Mouse (Mus musculus) central nervous system, embryonic 11.5 days (tissue): ENCODE data around the gene Hormad1. TPM values are rescaled to one million over a fixed set of nuclear protein-coding genes. Genes with fewer than 3 reads are reported as not detected.

ENCODE experiments used
- polyA plus RNA-seq: library from polyadenylated mRNA; depleted of rRNA; stranded (reverse); fragments of >200 nt; gene quantifications from 2 replicates; pipeline ENCODE4 v1.2.3, GENCODE M21; 2012; rRNA removed

Hormad1 gene
- polyA plus RNA-seq: 0.05 TPM in 1 of 2 replicates, not detected in the other

DNA sequence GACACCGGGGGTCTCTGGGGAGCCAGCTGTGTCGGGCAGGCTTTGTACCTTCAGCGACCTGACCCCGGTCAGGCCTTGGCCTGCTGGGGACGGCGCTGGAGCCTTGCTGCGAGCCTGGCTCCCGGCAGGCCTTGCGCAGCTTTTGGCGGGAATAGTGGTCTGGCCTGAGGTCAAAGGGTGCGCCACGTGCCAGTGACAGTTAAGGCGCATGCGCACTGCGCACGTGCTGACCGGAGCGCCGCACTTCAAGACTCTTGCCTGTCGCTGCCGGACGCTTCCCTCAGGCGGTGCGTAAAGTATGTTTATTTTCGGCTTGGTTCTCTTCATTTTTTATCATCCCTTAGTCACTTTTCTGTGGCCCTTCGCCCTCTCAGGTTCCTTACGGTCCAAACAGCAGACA, at the start of gene Hormad1:
Gene Hormad1, plus strand, starts transcription at position 241 of the 400 bp plus-strand sequence.

DNA sequence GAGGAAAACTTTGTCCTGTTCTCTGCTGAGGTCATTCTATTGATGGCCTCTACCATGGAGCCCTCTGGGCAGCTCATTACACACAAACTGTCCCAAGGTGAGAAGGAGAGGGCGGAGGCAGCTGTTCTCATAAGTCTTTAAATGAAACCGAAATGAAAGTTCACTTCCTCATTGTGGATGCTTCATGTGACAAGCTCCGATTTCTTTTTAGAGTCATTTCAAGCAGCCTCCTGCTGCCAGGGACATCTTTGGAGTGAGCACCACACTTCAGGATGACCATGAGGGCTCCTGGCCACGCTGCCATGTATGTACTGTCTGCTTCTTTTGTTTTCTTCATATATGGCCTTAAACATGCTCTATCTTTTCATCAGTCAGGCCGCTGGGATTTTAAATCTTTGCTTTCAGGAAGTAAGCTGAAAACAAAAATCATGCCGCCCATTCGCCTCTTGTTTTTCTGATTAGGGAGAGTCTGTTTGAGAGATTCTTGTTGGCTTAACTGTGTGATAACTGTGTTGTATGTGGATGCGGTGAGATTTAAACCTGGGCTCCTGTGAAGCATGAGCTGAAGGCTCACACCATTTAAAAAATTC, 32.8 kb upstream of the Hormad1 start, which contains the start of gene Ctss:
Gene Ctss, plus strand, starts transcription at position 165 of the 590 bp plus-strand sequence.

DNA sequence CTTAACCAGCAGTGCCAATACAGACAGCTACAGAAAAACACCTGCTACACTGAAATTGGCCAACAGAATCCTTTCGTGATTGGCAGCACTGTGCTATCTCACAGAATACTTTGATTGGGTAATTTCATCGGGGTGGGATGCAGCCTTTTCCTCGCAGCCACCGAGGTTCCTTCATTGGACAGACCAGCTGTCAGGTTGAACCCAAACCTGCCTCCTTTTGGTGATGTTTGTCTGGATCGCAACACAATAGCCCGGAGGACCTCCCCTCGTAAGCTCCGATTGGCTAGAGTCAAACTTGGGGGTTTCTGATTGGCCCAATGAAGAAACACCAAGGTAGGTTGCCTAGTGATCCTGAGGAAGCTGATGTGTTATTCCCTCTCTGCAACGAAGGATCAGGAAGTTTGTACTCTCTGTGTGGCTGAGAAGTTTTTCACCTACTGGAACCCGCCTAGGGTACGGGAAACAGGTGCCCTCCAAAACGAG, 29.2 kb downstream of the Hormad1 start, which contains the start of gene Golph3l:
Gene Golph3l, plus strand, starts transcription at position 331 of the 483 bp plus-strand sequence.

DNA sequence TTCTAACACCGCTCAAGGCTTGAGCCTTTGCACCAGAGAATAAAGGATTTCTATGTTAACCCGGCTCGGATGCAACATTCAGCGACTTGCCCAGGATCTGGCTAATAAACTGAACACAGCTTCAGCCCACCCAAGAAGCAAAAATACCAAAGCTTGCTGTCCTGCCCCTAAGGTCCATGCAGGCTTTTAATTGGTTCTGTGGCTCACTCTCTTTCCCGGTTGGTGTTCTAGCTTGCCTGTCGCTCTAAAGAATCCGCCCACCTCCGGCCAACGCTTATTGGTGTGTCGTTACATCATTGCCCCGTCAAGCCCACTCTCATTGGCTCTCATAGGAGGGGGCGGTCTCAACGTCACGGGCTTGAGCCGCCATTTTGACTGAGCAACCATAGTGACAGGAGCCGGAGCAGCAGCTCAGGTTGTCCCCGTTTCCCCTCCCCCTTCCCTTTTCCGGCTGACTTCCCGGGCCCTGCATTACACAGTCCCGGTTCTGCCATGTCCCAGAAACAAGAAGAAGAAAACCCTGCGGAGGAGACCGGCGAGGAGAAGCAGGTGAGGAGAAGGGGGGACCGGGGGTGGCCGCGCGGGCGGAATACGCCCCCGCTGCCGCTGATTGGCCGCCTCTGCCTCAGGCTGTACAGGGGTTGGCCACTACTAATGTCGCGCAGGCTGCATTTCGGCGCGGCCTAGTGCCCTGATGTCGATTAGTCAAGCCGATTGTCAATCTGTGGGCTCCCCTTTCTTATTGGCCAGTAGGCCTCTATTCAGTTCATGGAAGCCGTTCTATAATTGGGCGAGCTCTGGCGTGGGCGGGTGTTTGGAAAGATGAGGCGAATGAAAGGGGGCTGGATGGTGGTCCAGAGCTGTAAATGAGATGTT, 65.4 kb downstream of the Hormad1 start, which contains the start of gene Ensa:
Gene Ensa, plus strand, starts transcription at position 366 of the 876 bp plus-strand sequence.

Other genes starting within 250 kb of the Hormad1 start
- 69.3 and 111 TPM in 2 replicates for gene Cers2, start 244.9 kb upstream of the Hormad1 start, polyA plus RNA-seq
- gene Setdb1, start 202.5 kb upstream of the Hormad1 start, polyA plus RNA-seq: 62.2 and 65.8 TPM in 2 replicates
- gene 4930558C23Rik, start 156.8 kb upstream of the Hormad1 start, polyA plus RNA-seq: not detected in 2 replicates
- gene Arnt, start 125.3 kb upstream of the Hormad1 start, polyA plus RNA-seq: 30.4 and 39.4 TPM in 2 replicates
- 8.1 and 10.8 TPM in 2 replicates for gene Ctsk, start 60.4 kb upstream of the Hormad1 start, polyA plus RNA-seq
- 7.9 and 10.8 TPM in 2 replicates for gene Ctss, start 32.9 kb upstream of the Hormad1 start, polyA plus RNA-seq
- gene Golph3l, start 29.3 kb downstream of the Hormad1 start, polyA plus RNA-seq: 32.5 and 36.4 TPM in 2 replicates
- 51.9 and 63.0 TPM in 2 replicates for gene Ensa, start 65.3 kb downstream of the Hormad1 start, polyA plus RNA-seq
- 73.5 and 157 TPM in 2 replicates for gene Mcl1, start 99.1 kb downstream of the Hormad1 start, polyA plus RNA-seq
- 0.30 and 0.42 TPM in 2 replicates for gene Adamtsl4, start 128.2 kb downstream of the Hormad1 start, polyA plus RNA-seq
- 18.1 and 22.0 TPM in 2 replicates for gene Ecm1, start 179.9 kb downstream of the Hormad1 start, polyA plus RNA-seq
- gene Tars2, start 200.5 kb downstream of the Hormad1 start, polyA plus RNA-seq: 40.4 and 53.3 TPM in 2 replicates